Mouse (Mus musculus): ENCODE results near the gene Lct.
"Not testable (repeated sequence)": the region's sequence is repeated elsewhere in the genome, so short reads cannot be mapped to it uniquely, and the experiment has no call there.

Gene Lct

DNA sequence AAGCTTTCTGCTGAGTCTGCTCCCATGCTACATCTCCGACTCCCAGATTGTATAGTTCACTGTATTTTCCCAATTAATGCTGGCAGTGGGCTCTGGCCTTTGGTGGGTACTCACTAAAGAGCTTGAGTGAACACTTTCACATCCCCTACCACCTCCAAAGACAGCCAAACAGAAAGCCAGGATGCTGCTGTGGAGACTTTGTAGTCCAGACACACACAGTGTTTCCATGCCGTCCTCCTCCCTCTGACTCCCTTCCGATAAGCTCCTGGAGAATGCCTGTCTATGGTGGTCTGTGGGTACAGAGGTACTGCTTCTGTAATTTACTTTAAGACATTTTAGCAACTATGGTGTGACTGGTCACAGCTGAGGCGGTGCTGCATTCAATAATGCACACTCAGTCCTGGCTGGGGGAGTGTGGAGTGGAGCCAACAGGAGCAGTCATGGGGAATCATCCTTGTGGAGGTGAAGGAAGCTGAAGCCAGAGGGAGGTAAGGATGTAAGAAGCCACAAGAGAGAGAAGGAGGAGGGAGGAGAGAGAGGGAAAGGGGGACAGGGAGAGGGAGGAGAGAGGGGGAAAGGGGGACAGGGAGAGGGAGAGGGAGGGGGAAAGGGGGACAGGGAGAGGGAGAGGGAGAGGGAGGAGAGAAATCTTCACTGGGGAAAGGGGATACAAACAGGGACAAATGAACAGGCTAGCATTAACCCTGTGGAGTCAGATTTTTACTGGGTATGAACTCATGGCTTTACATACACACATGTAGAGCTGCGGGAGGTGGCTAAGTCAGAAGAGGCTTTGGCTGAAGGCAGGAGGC, 32.2 kb downstream of the Lct start:
- DNase-seq (ENCODE audit: low read depth in 1 of 2, low spot score in 2 of 2): no peak

- no peak for DNase-seq (ENCODE audit: low read depth in 1 of 2, low spot score in 2 of 2)
These were observed 32.8 kb downstream of the Lct start for GRCm38 (mm10) chr1:128295296-128295695.

DNA sequence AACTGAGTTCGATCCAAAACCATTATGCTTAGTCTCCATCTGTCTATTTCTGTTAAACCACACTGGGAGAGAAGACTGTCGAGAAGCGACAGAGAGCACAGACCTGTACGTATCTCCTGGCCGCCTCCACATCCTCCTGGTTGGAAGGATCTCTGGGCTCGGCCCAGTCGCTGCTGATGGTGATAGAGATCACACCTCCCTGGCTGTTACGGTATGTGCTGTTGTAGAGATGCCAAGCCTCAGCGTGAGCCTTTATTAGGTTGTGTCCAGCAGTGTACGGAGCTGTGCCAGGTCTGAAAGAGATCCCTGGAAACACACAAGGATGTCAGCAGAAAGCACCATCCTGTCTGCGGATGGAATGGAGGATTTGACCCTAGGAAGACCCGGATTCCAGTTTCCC, 34.6 kb downstream of the Lct start:
- DNase-seq (ENCODE audit: low read depth in 1 of 2, low spot score in 2 of 2): no peak

- DNase-seq (ENCODE audit: low read depth in 1 of 2, low spot score in 2 of 2): no peak
These were observed 37.8 kb downstream of the Lct start for GRCm38 (mm10) chr1:128290295-128290694.

DNA sequence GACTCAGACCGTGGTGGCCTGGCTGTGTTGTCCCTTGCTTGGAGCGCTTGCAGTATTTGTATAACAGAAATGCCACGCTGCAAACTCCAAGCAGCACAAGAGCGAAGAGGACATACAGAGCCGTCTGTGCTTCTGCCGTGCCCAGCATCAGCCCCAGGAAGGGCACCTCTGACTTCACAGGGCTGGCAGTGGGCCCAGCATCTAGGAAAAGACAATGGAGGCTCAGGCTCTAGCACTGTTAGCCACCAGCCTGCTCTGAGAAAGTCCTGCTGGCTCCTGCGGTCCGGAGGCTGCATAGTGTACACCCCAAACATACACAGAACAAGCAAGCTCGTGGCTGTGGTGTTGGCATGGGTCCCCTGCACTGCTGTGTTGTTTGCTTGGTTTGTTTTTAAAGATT, 43.0 kb downstream of the Lct start:
- DNase-seq (ENCODE audit: low read depth in 1 of 2, low spot score in 2 of 2): no peak

- DNase-seq (ENCODE audit: low read depth in 1 of 2, low spot score in 2 of 2): no peak
These were observed 43.9 kb downstream of the Lct start for GRCm38 (mm10) chr1:128284157-128284690.

GRCm38 (mm10) chr1:128282924-128283323, 45.2 kb downstream of the Lct start:
- no peak for DNase-seq (ENCODE audit: low read depth in 1 of 2, low spot score in 2 of 2)

GRCm38 (mm10) chr1:128281753-128282152, 46.4 kb downstream of the Lct start:
- no peak for DNase-seq (ENCODE audit: low read depth in 1 of 2, low spot score in 2 of 2)

GRCm38 (mm10) chr1:128278563-128278962, 49.6 kb downstream of the Lct start:
- DNase-seq (ENCODE audit: low read depth in 1 of 2, low spot score in 2 of 2): no peak

DNA sequence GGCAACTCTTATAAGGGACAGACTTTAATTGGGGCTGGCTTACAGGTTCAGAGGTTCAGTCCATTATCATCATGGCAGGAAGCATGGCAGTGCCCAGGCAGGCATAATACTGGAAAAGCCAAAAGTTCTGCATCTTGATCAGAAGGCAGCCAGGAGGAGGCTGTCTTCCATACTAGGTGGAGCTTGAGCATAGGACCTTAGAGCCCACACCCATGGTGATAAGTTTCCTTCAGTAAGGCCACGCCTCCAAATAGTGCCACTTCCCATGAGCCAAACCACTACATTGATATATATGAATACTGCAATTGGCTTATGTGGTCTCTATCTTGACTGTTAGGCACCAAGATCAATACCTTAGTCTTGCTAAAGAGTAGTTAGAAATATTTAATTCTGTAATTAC, 52.2 kb downstream of the Lct start:
- DNase-seq (ENCODE audit: low read depth in 1 of 2, low spot score in 2 of 2): no peak

DNA sequence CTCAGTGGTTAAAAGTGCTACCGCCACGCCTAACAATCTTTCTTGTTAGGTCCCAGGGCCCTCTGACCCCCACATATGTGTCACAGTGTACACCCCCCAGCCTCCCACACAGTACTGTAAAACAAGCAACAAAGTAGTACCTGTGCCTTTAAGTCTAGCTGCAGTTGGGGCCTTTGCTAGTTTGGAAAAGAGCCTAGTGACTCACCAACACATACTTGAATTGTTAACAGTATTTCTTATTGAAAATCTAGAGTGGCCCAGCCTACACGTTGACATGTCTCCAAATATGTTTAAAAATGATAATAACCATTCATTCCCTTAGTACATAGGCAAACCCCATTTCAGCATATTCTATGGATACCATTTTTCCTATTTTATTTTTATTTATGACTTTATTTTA, 57.4 kb downstream of the Lct start:
- DNase-seq (ENCODE audit: low read depth in 1 of 2, low spot score in 2 of 2): no peak

GRCm38 (mm10) chr1:128267061-128267460, 61.1 kb downstream of the Lct start:
- not testable (repeated sequence) for DNase-seq (ENCODE audit: low read depth in 1 of 2, low spot score in 2 of 2)

DNA sequence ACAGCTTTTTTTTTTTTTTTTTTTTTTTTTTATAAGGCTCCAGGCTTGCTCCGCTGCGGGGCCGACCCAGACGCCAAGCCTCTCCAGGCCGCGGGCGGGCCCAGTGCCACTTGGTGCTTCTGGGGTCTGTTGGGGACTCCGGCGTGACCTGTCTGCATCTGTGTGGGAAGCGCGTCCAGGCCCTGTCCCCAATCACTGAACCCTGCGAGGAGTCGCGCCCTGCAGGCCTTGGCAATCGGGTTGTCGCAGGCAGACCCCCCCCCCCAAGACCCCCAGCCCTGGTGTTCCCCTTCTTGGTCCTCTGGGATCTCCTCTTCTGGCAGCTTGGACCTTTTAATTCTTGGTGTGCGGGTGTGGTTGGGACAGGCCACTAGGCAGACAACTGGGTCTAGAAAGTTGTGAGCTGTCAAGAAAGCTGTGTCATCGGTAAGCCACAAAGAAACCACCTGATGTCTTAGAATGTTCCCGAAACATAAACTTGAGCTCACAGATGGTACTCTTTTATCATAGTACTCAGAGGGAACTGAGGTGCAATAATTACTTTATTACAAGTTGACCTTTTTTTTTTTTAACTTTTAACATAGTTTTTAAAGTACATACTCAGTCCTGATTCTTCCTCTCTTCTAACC, 83.3 kb downstream of the Lct start:
- DNase-seq (ENCODE audit: low read depth in 1 of 2, low spot score in 2 of 2): peak; percentile 12 to 32

- peak; percentile 93 for DNase-seq (ENCODE audit: low read depth in 1 of 2, low spot score in 2 of 2)
These were observed 84.0 kb downstream of the Lct start for GRCm38 (mm10) chr1:128243996-128244726.

GRCm38 (mm10) chr1:128243627-128243995, 84.5 kb downstream of the Lct start, which contains the start of gene Ubxn4:
TSS of gene Ubxn4 (plus strand) at chr1:128243964.
- DNase-seq (ENCODE audit: low read depth in 1 of 2, low spot score in 2 of 2): no peak

DNA sequence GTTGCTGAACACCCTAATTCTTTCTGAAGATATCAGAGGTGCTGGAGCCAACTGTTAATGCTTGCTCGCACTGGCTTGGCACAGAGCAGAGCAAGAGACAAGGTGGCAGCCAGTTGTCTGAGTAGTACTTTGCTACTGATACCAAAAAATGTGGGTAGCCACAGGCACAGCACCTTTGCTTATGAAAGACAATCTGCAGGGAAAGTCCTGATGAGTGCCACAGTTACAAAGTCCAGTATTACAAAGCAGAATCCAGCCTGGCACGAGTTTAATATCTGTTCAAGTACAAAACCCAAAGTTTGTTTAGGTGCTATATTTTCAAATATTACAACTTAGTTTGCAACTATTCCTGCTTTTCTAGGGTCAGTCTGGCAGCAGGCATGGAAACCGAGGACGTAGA, 92.9 kb downstream of the Lct start:
- DNase-seq (ENCODE audit: low read depth in 1 of 2, low spot score in 2 of 2): no peak

Measured in monocyte, adult 2 months (primary cell).